Mouse (Mus musculus): ENCODE data around the gene Neurl1b. TPM values are rescaled to one million over a fixed set of nuclear protein-coding genes. Genes with fewer than 3 reads are reported as not detected.

Neurl1b gene
- polyA plus RNA-seq, 1 experiment from 2014 or later: 1.9 TPM

DNA sequence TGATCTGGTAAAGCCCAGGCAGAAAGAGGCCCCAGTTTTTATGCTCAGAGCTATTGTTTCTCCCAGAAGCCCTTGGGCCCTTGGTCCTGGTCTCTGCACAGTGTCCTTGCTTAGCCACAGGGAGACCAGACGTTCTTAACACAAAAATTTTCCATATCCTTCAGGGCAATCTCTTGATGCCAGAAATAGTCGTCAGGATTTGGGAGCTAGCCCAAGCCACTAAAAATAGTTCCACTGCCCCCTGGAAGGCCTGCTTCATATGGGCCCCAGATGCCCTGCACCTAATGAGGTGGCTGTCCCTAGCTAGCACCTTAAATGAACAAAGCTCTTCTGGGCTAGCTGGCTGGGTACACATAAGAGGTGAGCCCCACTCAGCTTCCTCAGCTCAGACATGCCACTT lies 76.3 kb downstream of the Neurl1b start:
- no peak for ATAC-seq (ENCODE audit: insufficient read depth)

DNA sequence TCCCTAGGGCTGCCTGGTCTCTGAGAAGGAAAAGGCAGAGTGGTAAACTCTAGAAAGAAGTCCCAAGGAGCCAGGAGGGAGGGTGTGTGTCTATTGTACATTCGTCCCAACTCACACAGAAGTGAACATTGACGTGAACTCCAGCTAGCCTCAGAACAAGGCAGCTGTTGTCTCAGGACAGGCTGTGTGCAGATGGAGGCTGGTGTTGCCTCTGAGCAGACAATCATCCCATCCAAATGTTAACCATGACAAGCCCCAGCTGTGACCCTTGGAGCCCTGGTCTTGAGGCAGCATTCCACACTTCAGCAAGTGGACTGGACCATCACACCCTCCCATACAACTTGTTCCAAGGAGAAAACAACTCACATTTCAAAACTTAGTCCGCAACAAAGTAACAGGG lies 77.6 kb downstream of the Neurl1b start:
- ATAC-seq (ENCODE audit: insufficient read depth) (no peak), DNase-seq (no peak)
- no peak for TF ChIP-seq CTCF (IDR thresholded peaks at IDR 0.05; ENCODE audit: low read depth)
- no peaks in the 10 kb centered on the region for H3K27me3 ChIP-seq (ENCODE audit: insufficient read depth, low read length)
- WGBS: 77% methylated on average over 3 of the region's 3 CpGs
- H3K36me3 ChIP-seq (ENCODE audit: insufficient read depth): no peaks in the 10 kb centered on the region
- no peak overlapping the region for H3K4me3 ChIP-seq (ENCODE audit: low read depth, low read length)
- H3K27ac ChIP-seq (ENCODE audit: low read depth): no peak overlapping the region
- peaks cover 4% of the 10 kb centered on the region; the same call in 1 of the 2 replicates for H3K9me3 ChIP-seq (ENCODE audit: low read depth, low read length)
- no peak overlapping the region for H3K4me2 ChIP-seq
- no peaks in the 10 kb centered on the region for H3K4me1 ChIP-seq (ENCODE audit: insufficient read depth)
- no peak overlapping the region for H3K9ac ChIP-seq

More for the DNA sequence above, 76.3 kb downstream of the Neurl1b start:
- no peaks in the 10 kb centered on the region for H3K36me3 ChIP-seq (ENCODE audit: insufficient read depth)
- H3K9me3 ChIP-seq (ENCODE audit: low read depth, low read length): peaks cover 4% of the 10 kb centered on the region; the same call in 1 of the 2 replicates
- no peak overlapping the region for H3K27ac ChIP-seq (ENCODE audit: low read depth)
- H3K9ac ChIP-seq: no peak overlapping the region
- H3K4me3 ChIP-seq (ENCODE audit: low read depth, low read length): no peak overlapping the region
- no peak overlapping the region for H3K4me2 ChIP-seq
- no peak for TF ChIP-seq CTCF (IDR thresholded peaks at IDR 0.05; ENCODE audit: low read depth)
- DNase-seq: no peak
- no peaks in the 10 kb centered on the region for H3K27me3 ChIP-seq (ENCODE audit: insufficient read depth, low read length)
- 58% methylated on average over 2 of the region's 2 CpGs for WGBS
- no peaks in the 10 kb centered on the region for H3K4me1 ChIP-seq (ENCODE audit: insufficient read depth)

DNA sequence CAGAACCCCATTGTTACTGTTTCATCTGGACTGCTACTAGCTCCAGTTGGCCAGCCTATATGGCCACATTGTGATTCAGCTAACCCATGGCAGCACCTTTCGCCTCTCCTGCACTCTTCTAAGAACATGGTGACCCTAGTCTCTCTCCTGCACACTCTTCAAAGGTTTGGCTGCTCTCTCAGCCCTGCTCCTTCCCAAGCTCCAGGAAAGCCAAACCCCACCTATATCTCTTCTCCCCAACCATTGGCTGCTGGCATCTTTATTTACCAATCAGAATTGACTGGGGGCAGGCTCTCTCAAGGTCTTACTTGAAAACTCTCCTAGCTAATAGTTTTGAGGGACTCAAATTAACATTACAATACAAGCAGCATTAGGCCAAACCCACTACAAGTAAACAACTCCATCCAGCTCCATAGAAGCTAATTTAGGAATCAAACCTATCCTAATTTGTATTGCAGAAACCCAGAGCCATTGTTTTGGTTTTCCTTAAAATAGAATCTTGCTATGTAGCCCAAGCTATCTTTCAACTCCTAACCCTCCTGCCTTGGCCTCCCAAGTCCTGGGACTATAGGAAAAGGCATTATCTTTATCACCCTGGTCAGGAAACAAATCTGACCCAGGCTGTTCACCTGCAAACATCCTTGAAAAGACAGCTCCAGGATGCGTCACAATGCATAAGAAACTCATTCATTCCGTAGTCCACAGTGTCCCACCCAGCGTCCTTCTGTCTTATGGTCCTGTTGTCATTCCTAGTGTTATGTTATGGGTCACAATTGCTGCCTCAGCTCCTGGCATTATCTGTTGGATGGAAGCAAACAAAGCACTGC lies 80.2 kb downstream of the Neurl1b start:
- DNase-seq (no peak), ATAC-seq (ENCODE audit: insufficient read depth) (no peak)
- 75% methylated on average over 4 of the region's 4 CpGs for WGBS
- Histone ChIP-seq H3K4me2 (no peak overlapping the region), H3K9me3 (ENCODE audit: low read depth, low read length) (peaks cover 4% of the 10 kb centered on the region; the same call in 1 of the 2 replicates), H3K4me1 (ENCODE audit: insufficient read depth) (no peaks in the 10 kb centered on the region), H3K27me3 (ENCODE audit: insufficient read depth, low read length) (no peaks in the 10 kb centered on the region), H3K4me3 (ENCODE audit: low read depth, low read length) (no peak overlapping the region), H3K9ac (no peak overlapping the region), H3K27ac (ENCODE audit: low read depth) (no peak overlapping the region), H3K36me3 (ENCODE audit: insufficient read depth) (no peaks in the 10 kb centered on the region)
- TF ChIP-seq CTCF (IDR thresholded peaks at IDR 0.05; ENCODE audit: low read depth): no peak

Other genes with a start within 250 kb of the Neurl1b start
- 0.34 and 0.43 TPM in 2 replicates for gene Pdia2, start 215.7 kb upstream of the Neurl1b start, polyA plus RNA-seq (2014; fragmentation: Nextera tagmentation; extraction: Ambion mirVana)
- gene Rgs11, start 211.9 kb upstream of the Neurl1b start, polyA plus RNA-seq (2014; fragmentation: Nextera tagmentation; extraction: Ambion mirVana): 10.3 and 11.9 TPM in 2 replicates
- 14.6 and 15.9 TPM in 2 replicates for gene Arhgdig, start 207.0 kb upstream of the Neurl1b start, polyA plus RNA-seq (2014; fragmentation: Nextera tagmentation; extraction: Ambion mirVana)
- gene Fam234a, start 170.6 kb upstream of the Neurl1b start, polyA plus RNA-seq (2014; fragmentation: Nextera tagmentation; extraction: Ambion mirVana): 36.3 and 39.4 TPM in 2 replicates
- gene Luc7l, start 161.9 kb upstream of the Neurl1b start, polyA plus RNA-seq (2014; fragmentation: Nextera tagmentation; extraction: Ambion mirVana): 97.7 and 104 TPM in 2 replicates
- gene Ergic1, start 146.7 kb downstream of the Neurl1b start, polyA plus RNA-seq (2014; fragmentation: Nextera tagmentation; extraction: Ambion mirVana): 125 and 127 TPM in 2 replicates
- 19.7 and 24.5 TPM in 2 replicates for gene Dusp1, start 147.3 kb downstream of the Neurl1b start, polyA plus RNA-seq (2014; fragmentation: Nextera tagmentation; extraction: Ambion mirVana)
- 143 and 152 TPM in 2 replicates for gene Atp6v0e, start 248.4 kb downstream of the Neurl1b start, polyA plus RNA-seq (2014; fragmentation: Nextera tagmentation; extraction: Ambion mirVana)